Mouse (Mus musculus): ENCODE results near the gene Stil. TPM values are rescaled to one million over a fixed set of nuclear protein-coding genes. Genes with fewer than 3 reads are reported as not detected.

Stil gene
- total RNA-seq, 2 experiments from 2014 or later, result 0.06 to 0.13 TPM

DNA sequence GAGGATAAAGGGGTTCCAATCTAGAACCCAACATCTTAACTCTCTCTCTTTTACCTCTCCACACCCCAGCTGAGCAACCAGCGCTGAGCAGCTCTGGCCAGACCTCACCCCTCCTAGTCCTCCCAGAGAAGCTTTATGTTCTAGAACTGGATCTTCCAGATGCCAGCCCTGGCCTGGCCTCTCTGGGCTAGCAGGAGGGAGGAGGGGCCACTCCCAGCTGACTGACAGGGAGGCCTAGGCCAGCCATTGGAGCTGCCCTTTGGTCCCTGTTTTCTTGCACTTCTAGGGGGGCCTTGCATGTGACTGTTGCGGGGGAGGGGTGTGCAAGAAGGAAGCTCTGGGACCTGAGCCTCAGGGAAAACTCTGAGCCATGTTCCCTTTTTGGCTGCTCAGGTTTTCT, 90.6 kb downstream of the Stil start:
- intact Hi-C loops (cut with DNase I), result no loop called here
- H3K27ac ChIP-seq, result no peak overlapping the region
- no peak for DNase-seq

DNA sequence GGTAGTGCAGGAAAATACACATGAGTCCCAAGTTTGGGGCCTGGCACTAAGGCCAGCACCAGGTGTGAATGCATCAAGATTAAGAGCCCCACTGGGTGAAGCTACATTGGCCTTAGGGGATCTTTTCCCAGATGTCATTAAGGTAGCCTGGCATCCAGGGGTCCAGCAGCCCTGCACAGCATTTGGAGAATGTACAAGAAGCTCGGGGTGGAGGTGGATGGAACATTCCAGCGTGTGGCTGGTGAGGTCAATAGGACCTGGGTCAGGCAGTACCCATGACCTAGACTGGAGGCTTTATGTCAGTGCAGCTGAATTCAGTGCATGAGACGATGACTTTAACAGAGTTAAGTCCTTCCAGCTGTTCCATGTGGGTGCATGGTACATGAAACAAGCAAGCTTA, 91.8 kb downstream of the Stil start:
- intact Hi-C loops (cut with DNase I), result no loop called here
- DNase-seq, result no peak
- no peak for TF ChIP-seq CTCF (IDR thresholded peaks at IDR 0.05)
- H3K4me3 ChIP-seq, result no peak overlapping the region
- no peak overlapping the region for H3K27ac ChIP-seq

More for the DNA sequence above, 90.6 kb downstream of the Stil start:
- no peak overlapping the region for H3K4me3 ChIP-seq
- TF ChIP-seq CTCF (IDR thresholded peaks at IDR 0.05), result no peak

Other genes with a start within 250 kb of the Stil start
- not detected for gene Gm12830, start 178.4 kb upstream of the Stil start, total RNA-seq (2021)
- gene Foxd2, start 91.3 kb upstream of the Stil start, total RNA-seq (2021), result under 1 TPM; 0.14 to 0.38 TPM
- not detected for gene Foxe3, start 74.1 kb upstream of the Stil start, total RNA-seq (2021)
- 10 to 100 TPM; 18.3 to 24.0 TPM for gene Cmpk1, start 12.9 kb upstream of the Stil start, total RNA-seq (2021)
- 1 to 10 TPM in 1 of 2 experiments, under 1 TPM in 1; 0.94 to 1.7 TPM for gene Tal1, start 56.3 kb downstream of the Stil start, total RNA-seq (2021)
- not detected for gene Pdzk1ip1, start 88.5 kb downstream of the Stil start, total RNA-seq (2021)
- gene Cyp4x1, start 134.1 kb downstream of the Stil start, total RNA-seq (2021), result not detected
- gene Cyp4a29, start 241.9 kb downstream of the Stil start, total RNA-seq (2021), result not detected